Mouse (Mus musculus) heart, postnatal 0 days (tissue): Measurements from ENCODE around the gene Fxyd5. TPM values are rescaled to one million over a fixed set of nuclear protein-coding genes. Genes with fewer than 3 reads are reported as not detected.

Experiments
- ATAC-seq: fragments of 200-750 bp; cut with Nextera tagmentation; 2 replicates; pipeline ENCODE4 v1.8.0; 2017; ENCODE audit warnings: low read depth, moderate number of reproducible peaks, moderate library complexity; ENCODE audit not compliant: insufficient read depth
- DNase-seq: peaks from one replicate; pipeline ENCODE4 v3.0.0-alpha.2; 2016; ENCODE audit warnings: low spot score
- H3K27ac ChIP-seq: fragments of 300-500 bp; sonication (generic); 2 replicates; pipeline ENCODE4 v1.5.1; 2014; ENCODE audit warnings: low read depth, mild to moderate bottlenecking
- H3K27me3 ChIP-seq: fragments of 300-500 bp; sonication (generic); 2 replicates; pipeline ENCODE4 v1.6.1; 2014; ENCODE audit warnings: low read length, mixed read lengths; ENCODE audit not compliant: control insufficient read depth, insufficient read depth
- H3K36me3 ChIP-seq: fragments of 300-500 bp; sonication (generic); replicated peaks from 2 replicates; pipeline ENCODE4 v1.6.1; 2014; ENCODE audit warnings: low read length, mixed read lengths; ENCODE audit not compliant: control insufficient read depth, insufficient read depth
- H3K4me1 ChIP-seq: fragments of 300-500 bp; sonication (generic); 2 replicates; pipeline ENCODE4 v1.6.1; 2014; ENCODE audit warnings: antibody characterized with exemption; ENCODE audit not compliant: control insufficient read depth, insufficient read depth
- H3K4me2 ChIP-seq: fragments of 300-500 bp; sonication (generic); 2 replicates; pipeline ENCODE4 v1.6.1; 2014; ENCODE audit warnings: low read depth, mild to moderate bottlenecking, low read length, moderate library complexity
- H3K4me3 ChIP-seq: fragments of 300-500 bp; sonication (generic); 2 replicates; pipeline ENCODE4 v1.5.1; 2014; ENCODE audit warnings: low read depth, low read length
- H3K9ac ChIP-seq: fragments of 300-500 bp; sonication (generic); replicated peaks from 2 replicates; pipeline ENCODE4 v1.6.1; 2014; ENCODE audit warnings: low read depth, low read length, mixed read lengths
- H3K9me3 ChIP-seq: fragments of 300-500 bp; sonication (generic); replicated peaks from 2 replicates; pipeline ENCODE4 v1.6.1; 2016; ENCODE audit warnings: low read length; ENCODE audit not compliant: control insufficient read depth
- CTCF ChIP-seq: IDR thresholded peaks from 2 replicates; pipeline ENCODE4 v1.5.1; 2016; ENCODE audit warnings: antibody characterized with exemption, control low read depth, low read depth
- EP300 ChIP-seq: IDR thresholded peaks from 2 replicates; pipeline ENCODE4 v1.6.1; 2016; ENCODE audit warnings: antibody characterized with exemption, low read depth
- WGBS: fragments of 180-500 bp; shearing (Covaris S2); extraction: QIAGEN DNeasy Blood & Tissue Kit; methylation state at CpG from one replicate; pipeline ENCODE4 v1.1.7; 2014; 5-methylcytosine and 5-hydroxymethylcytosine counted together
- polyA plus RNA-seq: library from polyadenylated mRNA; unstranded; fragments of >200 nt; fragmentation: Nextera tagmentation; extraction: Ambion mirVana; gene quantifications from 2 replicates; pipeline ENCODE4 v1.2.1, GENCODE M21; 2015
- total RNA-seq: library from RNA; depleted of rRNA; stranded (reverse); fragments of >200 nt; gene quantifications from 2 replicates; pipeline ENCODE4 v1.2.3, GENCODE M21; 2014; ENCODE audit warnings: low replicate concordance

The Fxyd5 gene
- total and polyA plus RNA-seq, 2 experiments from 2014 or later, result 46.4 to 69.7 TPM

DNA sequence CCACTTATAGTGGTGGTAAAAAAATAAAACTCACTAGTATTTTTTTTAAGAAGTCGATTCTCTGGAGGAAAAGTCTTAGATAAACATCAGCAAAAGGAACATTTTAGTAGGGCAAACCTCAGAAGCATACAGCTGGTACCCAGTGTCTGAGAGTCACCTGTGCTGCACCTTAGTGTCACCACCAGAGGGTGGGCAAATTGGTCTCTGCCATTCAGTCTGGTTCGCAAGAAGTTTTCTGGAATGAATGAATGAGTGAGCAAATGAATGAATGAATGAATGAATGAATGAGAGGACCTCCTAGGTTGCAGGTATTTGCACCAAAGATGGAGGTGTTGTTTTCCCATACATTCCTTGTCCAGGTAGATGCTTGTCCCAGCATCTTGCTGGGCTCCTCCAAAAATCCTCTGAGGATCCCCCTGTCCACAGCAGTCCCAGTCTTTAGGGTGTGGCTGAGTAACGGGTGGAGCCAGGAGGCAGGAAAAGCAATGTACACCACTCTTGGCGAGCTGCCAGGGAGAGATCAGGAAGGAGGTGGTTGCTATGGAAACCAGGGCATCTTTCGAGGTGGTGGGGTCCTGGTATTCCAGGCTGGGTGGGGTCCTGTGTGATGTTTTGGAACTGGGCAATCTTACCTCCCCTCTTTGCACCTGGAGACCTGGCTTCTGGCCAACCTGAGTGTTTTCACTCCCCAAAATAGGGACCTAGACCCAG is 7.0 kb upstream of the Fxyd5 start:
- H3K4me3 ChIP-seq, result no peak overlapping the region
- H3K27ac ChIP-seq, result no peak overlapping the region
- peaks cover 35% of the 10 kb centered on the region for H3K27me3 ChIP-seq
- no peaks in the 10 kb centered on the region for H3K36me3 ChIP-seq
- TF ChIP-seq CTCF (no peak), EP300 (no peak)
- peaks cover 25% of the 10 kb centered on the region for H3K4me1 ChIP-seq
- H3K9me3 ChIP-seq, result no peaks in the 10 kb centered on the region
- WGBS, result 33% methylated on average over 5 of the region's 5 CpGs
- H3K9ac ChIP-seq, result no peak overlapping the region
- ATAC-seq (no peak), DNase-seq (no peak)
- H3K4me2 ChIP-seq, result no peak overlapping the region

DNA sequence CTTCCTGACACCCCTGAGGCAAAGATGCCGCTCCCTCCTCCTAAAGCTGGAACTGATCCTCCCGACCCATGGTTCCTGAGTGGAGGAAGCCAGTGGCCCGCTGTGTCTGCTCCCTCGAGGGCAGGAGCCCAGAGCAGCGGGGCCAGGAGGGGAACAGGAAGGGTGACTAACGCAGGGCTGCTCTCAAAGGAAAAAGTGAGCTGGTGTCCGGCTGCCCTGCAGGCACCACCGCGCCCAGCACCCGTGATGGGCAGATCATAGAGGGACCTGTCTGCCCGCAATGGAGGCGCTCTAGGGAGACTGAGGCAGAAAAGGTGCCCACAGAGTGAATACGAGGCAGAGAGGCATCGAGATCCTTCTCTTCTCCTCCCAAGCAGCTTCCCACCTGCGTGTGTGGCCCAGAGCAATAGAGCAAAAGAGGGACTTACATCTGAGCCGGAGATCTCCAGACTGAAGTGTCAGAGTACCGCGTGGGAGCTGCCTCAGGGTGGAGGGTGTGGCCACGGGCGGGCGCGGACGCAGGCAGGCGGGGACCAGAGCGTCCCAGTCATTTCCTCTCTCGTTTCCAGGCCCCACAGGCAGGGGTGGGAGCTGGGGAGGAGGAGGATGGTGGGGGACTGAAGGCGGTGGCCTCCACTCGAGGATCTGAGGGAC is 492 bp downstream of the Fxyd5 start:
- Histone ChIP-seq H3K4me1 (peaks cover 7% of the 10 kb centered on the region; the same call in 1 of the 2 replicates), H3K4me2 (peak overlapping the region; percentile 62), H3K9ac (peak overlapping the region; percentile 53), H3K27ac (peak overlapping the region; percentile 79), H3K4me3 (peak overlapping the region; percentile 44), H3K9me3 (no peaks in the 10 kb centered on the region), H3K36me3 (0 out of 2 replicates have a peak, but pooled peaks cover 2% of the 10 kb centered on the region), H3K27me3 (peaks cover 40% of the 10 kb centered on the region)
- WGBS, result 4% methylated on average over 28 of the region's 28 CpGs
- peak; percentile 55 for DNase-seq
- no peak for TF ChIP-seq EP300
- TF ChIP-seq CTCF, result no peak
- ATAC-seq, result peak; percentile 79

GRCm38 (mm10) chr7:31041023-31041407 is 1.3 kb downstream of the Fxyd5 start:
- DNase-seq (no peak), ATAC-seq (no peak)
- H3K4me3 ChIP-seq, result peak overlapping the region; percentile 44
- peaks cover 7% of the 10 kb centered on the region; the same call in 1 of the 2 replicates for H3K4me1 ChIP-seq
- 0 out of 2 replicates have a peak, but pooled peaks cover 9% of the 10 kb centered on the region for H3K36me3 ChIP-seq
- H3K9ac ChIP-seq, result peak overlapping the region; percentile 53; the same call in 1 of the 2 replicates
- peaks cover 40% of the 10 kb centered on the region for H3K27me3 ChIP-seq
- peak overlapping the region; percentile 79; the same call in 1 of the 2 replicates for H3K27ac ChIP-seq
- 31% methylated on average over 8 of the region's 8 CpGs for WGBS
- H3K9me3 ChIP-seq, result no peaks in the 10 kb centered on the region
- H3K4me2 ChIP-seq, result peak overlapping the region; percentile 62
- TF ChIP-seq EP300, result no peak
- no peak for TF ChIP-seq CTCF

DNA sequence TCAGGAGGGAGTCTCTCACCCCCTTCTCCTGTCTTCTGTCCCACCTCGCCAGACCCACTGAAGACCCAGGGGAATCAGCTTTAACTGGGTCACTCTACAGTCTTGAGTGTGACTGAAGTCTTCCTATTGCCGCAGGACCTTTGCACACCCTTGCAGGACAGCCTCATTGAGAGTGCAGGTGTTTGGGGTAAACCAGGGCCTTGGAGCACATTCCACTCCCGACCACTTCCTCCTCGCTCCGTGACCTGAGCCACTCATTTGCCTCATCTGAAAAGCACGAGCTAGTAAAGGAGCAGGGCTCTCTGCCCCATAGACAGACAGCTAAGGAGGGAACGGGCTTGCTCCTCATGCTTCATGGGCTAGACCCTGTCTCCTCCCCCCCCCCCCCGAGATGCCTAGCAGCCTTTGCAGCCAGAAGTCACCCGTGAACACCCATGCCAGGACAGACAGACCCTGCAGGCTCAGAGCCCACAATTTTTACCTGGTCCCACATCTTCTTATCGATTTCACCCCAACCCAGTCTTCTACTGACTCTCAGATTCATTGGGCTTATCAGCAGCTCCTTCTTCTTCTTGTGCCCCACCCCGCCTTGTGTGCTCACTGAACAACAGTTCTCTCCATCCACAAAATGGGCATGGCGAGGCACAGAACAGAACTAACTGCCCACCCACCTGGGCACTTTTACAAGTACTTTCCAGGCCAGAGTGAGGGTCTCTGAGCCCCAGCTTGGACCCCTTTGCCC is 1.8 kb downstream of the Fxyd5 start:
- H3K36me3 ChIP-seq, result 0 out of 2 replicates have a peak, but pooled peaks cover 14% of the 10 kb centered on the region
- H3K4me2 ChIP-seq, result peak overlapping the region; percentile 62
- no peak for DNase-seq
- ATAC-seq, result no peak
- H3K27ac ChIP-seq, result no peak overlapping the region
- H3K4me1 ChIP-seq, result peaks cover 7% of the 10 kb centered on the region; the same call in 1 of the 2 replicates
- H3K27me3 ChIP-seq, result peaks cover 40% of the 10 kb centered on the region
- TF ChIP-seq EP300 (no peak), CTCF (no peak)
- H3K9ac ChIP-seq, result no peak overlapping the region
- H3K4me3 ChIP-seq, result no peak overlapping the region; the same call in 1 of the 2 replicates
- WGBS, result 70% methylated on average over 12 of the region's 12 CpGs
- H3K9me3 ChIP-seq, result no peaks in the 10 kb centered on the region

DNA sequence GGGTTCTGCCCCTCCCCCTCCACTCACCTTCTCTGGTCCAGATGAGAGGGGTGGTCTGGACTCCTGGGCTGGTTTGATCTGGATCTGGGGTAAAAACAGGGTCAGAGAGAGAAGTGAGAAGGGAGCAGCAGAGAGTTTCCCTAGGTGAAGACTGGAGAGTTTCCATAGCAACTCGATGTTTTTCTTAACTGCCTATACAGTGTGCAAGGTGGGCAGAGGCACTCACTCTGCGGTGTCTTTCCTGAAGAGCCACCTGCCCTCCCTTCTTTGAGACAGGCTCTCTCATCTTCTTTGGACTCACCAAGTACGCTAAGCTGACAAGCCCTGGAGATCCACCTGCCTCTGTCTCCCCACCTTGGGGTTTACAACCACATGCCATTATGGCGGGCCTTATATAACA is 3.3 kb downstream of the Fxyd5 start:
- no peak for DNase-seq
- Histone ChIP-seq H3K9ac (no peak overlapping the region), H3K4me1 (peaks cover 7% of the 10 kb centered on the region; the same call in 1 of the 2 replicates), H3K27ac (no peak overlapping the region), H3K27me3 (peaks cover 31% of the 10 kb centered on the region), H3K9me3 (no peaks in the 10 kb centered on the region), H3K4me3 (no peak overlapping the region), H3K4me2 (no peak overlapping the region), H3K36me3 (0 out of 2 replicates have a peak, but pooled peaks cover 21% of the 10 kb centered on the region)
- 87% methylated on average over 4 of the region's 4 CpGs for WGBS
- ATAC-seq, result no peak
- TF ChIP-seq EP300 (no peak), CTCF (no peak)
